Mouse (Mus musculus) frontal cortex, postnatal 14 days (tissue): Measurements from ENCODE around the gene Thap3.

Experiments used
- DNase-seq, 2 experiments: peaks; one replicate each; pipeline ENCODE4 v3.0.0; 2022; ENCODE audit warnings: low spot score in 2 of 2

Gene Thap3

DNA sequence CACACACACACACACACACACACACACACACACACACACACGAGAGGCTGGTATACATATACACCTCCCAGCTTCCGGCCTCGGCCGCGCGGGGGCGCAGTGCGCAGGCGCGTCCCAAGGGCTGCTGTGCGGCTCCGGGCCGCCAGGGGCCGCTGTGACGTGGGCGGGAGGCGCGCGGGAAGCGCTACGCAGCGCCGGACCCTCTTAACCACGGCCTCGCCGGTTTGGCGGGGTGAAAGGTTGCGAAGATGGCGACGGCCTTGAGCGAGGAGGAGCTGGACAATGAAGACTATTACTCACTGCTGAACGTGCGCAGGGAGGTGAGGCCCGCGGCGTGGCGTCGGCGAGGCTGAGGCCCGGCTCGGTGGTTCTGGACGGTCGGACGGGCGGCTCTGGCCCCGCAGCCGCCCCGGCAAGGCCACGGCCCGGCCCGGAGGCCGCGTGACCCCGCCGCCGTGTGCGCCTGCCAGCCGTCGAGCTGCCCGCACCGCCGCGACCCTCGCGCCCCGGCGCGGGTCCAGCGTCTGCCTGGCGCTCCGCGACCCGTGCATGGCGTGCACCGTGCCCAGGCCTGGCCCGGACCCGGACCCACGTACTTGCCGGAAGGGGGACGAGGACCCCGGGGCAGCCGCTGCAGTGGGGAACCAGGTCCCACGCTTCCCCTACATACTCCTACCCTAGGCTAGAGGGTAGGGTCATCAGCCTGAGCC is 55.1 kb downstream of the Thap3 start, which contains the start of gene Dnajc11:
Dnajc11 (plus strand) TSS at position 187 of the 710 bp plus-strand sequence.
- DNase-seq: peak; percentile 87 to 89
